Mouse (Mus musculus) lung, embryonic 15.5 days (tissue): Measurements from ENCODE around the gene Cdc73. TPM values are rescaled to one million over a fixed set of nuclear protein-coding genes. Genes with fewer than 3 reads are reported as not detected.
A peak's percentile ranks its signal among the peaks of the same experiment; 100 is the strongest.

Experiments
- ATAC-seq: fragments of 200-750 bp; cut with Nextera tagmentation; 2 replicates; pipeline ENCODE4 v1.8.0; 2017; ENCODE audit warnings: moderate number of reproducible peaks, borderline replicate concordance; ENCODE audit not compliant: low FRiP score, low TSS enrichment; ENCODE audit errors: extremely low read depth
- H3K27ac ChIP-seq: fragments of 300-500 bp; sonication (generic); 2 replicates; pipeline ENCODE4 v1.5.1; 2015; ENCODE audit warnings: moderate library complexity, mild to moderate bottlenecking, inconsistent platforms
- H3K27me3 ChIP-seq: fragments of 300-500 bp; sonication (generic); 2 replicates; pipeline ENCODE4 v1.6.1; 2015; ENCODE audit warnings: inconsistent platforms
- H3K36me3 ChIP-seq: fragments of 300-500 bp; sonication (generic); 2 replicates; pipeline ENCODE4 v1.6.1; 2015; ENCODE audit warnings: inconsistent platforms
- H3K4me1 ChIP-seq: fragments of 300-500 bp; sonication (generic); 2 replicates; pipeline ENCODE4 v1.6.1; 2015; ENCODE audit warnings: inconsistent platforms
- H3K4me2 ChIP-seq: fragments of 300-500 bp; sonication (generic); 2 replicates; pipeline ENCODE4 v1.6.1; 2015; ENCODE audit warnings: inconsistent platforms, mild to moderate bottlenecking, moderate library complexity
- H3K4me3 ChIP-seq: fragments of 300-500 bp; sonication (generic); 2 replicates; pipeline ENCODE4 v1.5.1; 2015; ENCODE audit warnings: mild to moderate bottlenecking, inconsistent platforms
- H3K9ac ChIP-seq: fragments of 300-500 bp; sonication (generic); 2 replicates; pipeline ENCODE4 v1.6.1; 2015; ENCODE audit warnings: inconsistent platforms
- H3K9me3 ChIP-seq: fragments of 300-500 bp; sonication (generic); 2 replicates; pipeline ENCODE4 v1.6.1; 2016; ENCODE audit warnings: inconsistent platforms
- WGBS: fragments of 180-500 bp; shearing (Covaris S2); methylation state at CpG from one replicate; pipeline ENCODE4 v1.1.7; 2015; 5-methylcytosine and 5-hydroxymethylcytosine counted together
- polyA plus RNA-seq: library from polyadenylated mRNA; unstranded; fragments of >200 nt; fragmentation: Nextera tagmentation; extraction: Ambion mirVana; gene quantifications from 2 replicates; pipeline ENCODE4 v1.2.1, GENCODE M21; 2015

Gene Cdc73
- polyA plus RNA-seq, 1 experiment from 2014 or later: 32.3 TPM

DNA sequence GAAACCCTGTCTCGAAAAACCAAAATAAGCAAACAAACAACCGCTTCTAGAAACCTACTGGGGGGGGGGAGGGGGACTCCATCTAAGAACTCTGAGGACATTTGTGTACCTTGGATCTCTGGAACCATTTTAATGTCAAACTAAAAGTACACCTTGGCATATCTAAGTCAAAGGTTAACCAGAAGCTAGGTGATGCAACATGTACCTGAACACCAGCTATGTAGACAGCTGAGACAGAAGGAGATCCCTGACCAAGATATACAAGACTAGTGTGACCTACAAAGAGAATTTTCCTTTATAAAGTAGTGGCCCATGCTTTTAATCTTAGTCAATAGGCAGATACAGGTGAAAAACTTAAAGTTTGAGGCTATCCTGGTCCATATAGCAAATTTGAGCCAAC lies 39.5 kb downstream of the Cdc73 start:
- no peaks in the 10 kb centered on the region for H3K4me1 ChIP-seq
- no peak overlapping the region for H3K9ac ChIP-seq
- H3K36me3 ChIP-seq: peaks cover 20% of the 10 kb centered on the region
- no peak for ATAC-seq
- H3K9me3 ChIP-seq: no peaks in the 10 kb centered on the region
- no peak overlapping the region for H3K4me3 ChIP-seq
- H3K4me2 ChIP-seq: no peak overlapping the region
- 88% methylated on average over 2 of the region's 2 CpGs for whole genome bisulfite sequencing
- H3K27ac ChIP-seq: no peak overlapping the region
- H3K27me3 ChIP-seq: no peaks in the 10 kb centered on the region

DNA sequence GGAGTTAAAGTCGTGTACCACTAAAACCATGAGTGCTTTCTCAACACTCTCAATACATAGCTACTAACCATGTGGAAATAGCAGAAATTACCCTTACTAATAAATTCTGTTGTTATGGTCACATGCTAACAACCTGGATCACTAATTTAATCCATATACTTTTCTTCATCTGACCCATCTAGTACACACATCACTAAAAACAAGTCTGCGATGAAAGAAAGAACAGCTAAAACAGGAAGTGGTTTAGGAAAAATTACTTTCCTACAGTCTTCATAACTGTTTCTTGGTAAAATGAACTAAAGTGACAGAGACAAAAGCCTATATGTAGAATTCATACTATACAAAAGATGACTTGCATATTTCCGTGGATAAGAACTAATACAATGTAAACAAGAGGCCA lies 49.0 kb downstream of the Cdc73 start:
- ATAC-seq: no peak
- no peak overlapping the region for H3K9ac ChIP-seq
- 80% methylated on average over 3 of the region's 3 CpGs for WGBS
- no peak overlapping the region for H3K4me3 ChIP-seq
- H3K36me3 ChIP-seq: 0 out of 2 replicates have a peak, but pooled peaks cover 3% of the 10 kb centered on the region
- no peak overlapping the region for H3K4me2 ChIP-seq
- H3K27ac ChIP-seq: no peak overlapping the region
- no peaks in the 10 kb centered on the region for H3K9me3 ChIP-seq
- no peaks in the 10 kb centered on the region for H3K4me1 ChIP-seq
- H3K27me3 ChIP-seq: no peaks in the 10 kb centered on the region

DNA sequence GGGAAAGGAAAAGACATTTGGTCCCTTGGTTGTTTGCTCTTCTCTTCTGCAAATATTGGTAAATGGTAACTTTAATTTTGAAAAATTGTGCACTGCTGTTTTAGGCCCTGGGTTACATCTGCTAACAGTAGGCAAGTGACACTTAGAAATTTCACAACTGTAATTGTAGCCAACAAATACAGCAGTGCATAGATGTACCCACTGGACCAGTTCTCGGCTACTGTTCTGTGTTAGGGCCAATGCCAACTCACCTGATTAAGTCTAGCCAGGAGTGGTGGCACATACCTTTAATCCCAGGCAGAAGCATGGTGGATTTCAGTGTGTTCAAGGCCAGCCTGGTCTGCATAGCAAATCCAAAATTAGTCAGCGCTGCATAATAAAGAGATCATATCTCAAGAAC lies 52.4 kb downstream of the Cdc73 start:
- WGBS: 90% methylated on average over 2 of the region's 2 CpGs
- Histone ChIP-seq H3K27ac (no peak overlapping the region), H3K9ac (no peak overlapping the region), H3K27me3 (no peaks in the 10 kb centered on the region), H3K36me3 (0 out of 2 replicates have a peak, but pooled peaks cover 3% of the 10 kb centered on the region), H3K4me3 (no peak overlapping the region), H3K4me1 (no peaks in the 10 kb centered on the region), H3K9me3 (no peaks in the 10 kb centered on the region), H3K4me2 (no peak overlapping the region)
- ATAC-seq: no peak

DNA sequence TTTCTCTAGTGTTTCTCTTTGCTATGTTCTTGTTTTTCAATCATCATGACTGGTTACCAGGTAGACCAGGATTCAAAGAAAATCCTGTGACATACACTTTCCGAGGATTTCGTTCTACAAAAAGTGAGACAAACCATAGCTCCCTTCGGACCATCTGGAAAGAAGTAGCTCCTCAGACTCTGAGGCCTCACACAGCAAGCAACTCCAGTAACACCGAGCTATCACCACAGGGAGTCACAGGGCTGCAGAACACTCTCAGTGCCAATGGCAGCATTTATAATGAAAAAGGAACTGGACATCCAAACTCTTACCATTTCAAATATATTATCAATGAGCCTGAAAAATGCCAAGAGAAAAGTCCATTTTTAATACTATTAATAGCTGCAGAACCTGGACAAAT lies 56.5 kb downstream of the Cdc73 start:
- ATAC-seq: no peak

DNA sequence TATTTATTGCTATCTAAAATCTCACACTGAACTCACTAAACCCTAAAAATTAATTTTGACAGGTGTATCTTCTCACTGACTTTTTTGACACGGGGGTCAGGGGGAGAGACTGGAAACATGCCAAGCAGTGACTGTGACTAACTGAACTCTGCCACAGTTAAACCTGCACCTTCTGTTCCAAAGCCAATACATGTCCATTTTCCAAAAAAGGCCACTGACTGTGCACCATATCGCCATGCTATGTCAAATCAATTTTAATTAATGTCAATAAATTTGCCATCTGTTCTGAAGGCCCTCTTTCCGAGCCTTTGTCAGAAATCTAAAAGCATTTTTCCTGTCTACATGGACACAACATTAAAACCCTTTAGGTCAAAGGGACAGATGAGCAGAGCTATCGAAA lies 57.3 kb downstream of the Cdc73 start:
- Histone ChIP-seq H3K27me3 (no peaks in the 10 kb centered on the region), H3K4me3 (no peak overlapping the region), H3K36me3 (no peaks in the 10 kb centered on the region), H3K27ac (no peak overlapping the region), H3K9ac (no peak overlapping the region), H3K4me1 (0 out of 2 replicates have a peak, but pooled peaks cover 3% of the 10 kb centered on the region), H3K9me3 (no peaks in the 10 kb centered on the region), H3K4me2 (no peak overlapping the region)
- WGBS: 71% methylated on average over 4 of the region's 4 CpGs
- ATAC-seq: no peak

More for the DNA sequence above, 56.5 kb downstream of the Cdc73 start:
- H3K9me3 ChIP-seq: no peaks in the 10 kb centered on the region
- no peak overlapping the region for H3K4me3 ChIP-seq
- no peaks in the 10 kb centered on the region for H3K4me1 ChIP-seq
- no peaks in the 10 kb centered on the region for H3K27me3 ChIP-seq
- 93% methylated on average over 4 of the region's 4 CpGs for WGBS
- H3K4me2 ChIP-seq: no peak overlapping the region
- H3K9ac ChIP-seq: no peak overlapping the region
- H3K36me3 ChIP-seq: no peaks in the 10 kb centered on the region
- H3K27ac ChIP-seq: no peak overlapping the region

DNA sequence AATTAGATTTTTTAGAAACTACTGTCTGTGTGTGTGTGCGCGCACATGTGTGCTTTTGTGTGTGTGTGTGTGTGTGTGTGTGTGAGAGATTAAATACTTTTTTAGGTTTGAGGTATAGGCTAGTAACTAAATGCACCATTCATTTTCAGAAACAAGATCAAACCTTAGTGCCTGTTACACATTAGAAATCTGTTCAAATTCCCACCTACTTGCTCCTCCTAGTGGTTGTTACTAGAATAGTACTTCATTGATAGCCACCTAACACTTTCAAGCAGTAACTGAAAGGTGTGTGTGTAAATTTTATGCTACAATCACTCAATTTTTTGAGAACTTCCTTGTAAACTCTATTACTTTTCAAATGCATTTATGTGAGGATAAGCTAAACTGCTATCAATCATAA lies 58.5 kb downstream of the Cdc73 start:
- WGBS: 98% methylated on average over 2 of the region's 2 CpGs
- Histone ChIP-seq H3K27ac (no peak overlapping the region), H3K4me2 (no peak overlapping the region), H3K9ac (no peak overlapping the region), H3K27me3 (no peaks in the 10 kb centered on the region), H3K9me3 (no peaks in the 10 kb centered on the region), H3K4me3 (no peak overlapping the region), H3K4me1 (0 out of 2 replicates have a peak, but pooled peaks cover 3% of the 10 kb centered on the region), H3K36me3 (no peaks in the 10 kb centered on the region)
- no peak for ATAC-seq

DNA sequence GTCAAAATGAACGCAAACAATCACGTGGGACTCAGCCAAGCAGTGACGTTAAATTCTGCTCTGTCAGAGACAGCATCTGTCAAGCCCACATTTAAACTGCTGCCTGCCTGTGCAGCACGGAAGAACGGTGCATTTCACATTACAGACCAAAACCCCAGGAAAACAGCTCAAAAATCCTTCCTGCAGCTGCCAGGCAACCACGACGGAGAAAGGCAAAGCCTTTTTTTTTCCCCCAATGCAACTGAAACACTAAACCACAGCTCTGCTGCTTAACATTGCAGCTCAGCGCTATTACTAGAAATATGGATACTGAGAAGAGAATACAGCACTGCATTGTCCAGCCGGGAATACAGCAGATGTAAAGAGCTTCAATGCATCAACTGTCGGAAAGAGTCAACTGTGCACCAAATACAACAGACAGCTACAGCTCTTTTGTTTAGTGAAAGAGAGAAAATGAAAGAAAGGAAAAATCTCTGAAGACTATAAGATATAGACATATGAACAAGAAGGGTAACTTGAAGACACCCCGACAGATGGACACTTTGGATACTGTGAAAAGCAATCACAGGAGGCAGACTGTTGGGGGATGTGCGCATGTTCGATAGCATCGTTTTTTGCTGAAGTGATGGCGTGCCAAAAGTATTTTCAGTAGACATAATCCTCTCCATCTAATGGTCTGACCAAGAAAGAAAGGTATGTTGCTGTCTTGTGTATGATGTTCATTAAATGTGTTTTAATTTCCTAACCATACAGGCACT lies 61.9 kb downstream of the Cdc73 start, which contains the start of gene B3galt2:
B3galt2 (plus strand) TSS at position 15 of the 758 bp plus-strand sequence.
- no peak within 1 kb of the TSS for H3K9ac ChIP-seq

DNA sequence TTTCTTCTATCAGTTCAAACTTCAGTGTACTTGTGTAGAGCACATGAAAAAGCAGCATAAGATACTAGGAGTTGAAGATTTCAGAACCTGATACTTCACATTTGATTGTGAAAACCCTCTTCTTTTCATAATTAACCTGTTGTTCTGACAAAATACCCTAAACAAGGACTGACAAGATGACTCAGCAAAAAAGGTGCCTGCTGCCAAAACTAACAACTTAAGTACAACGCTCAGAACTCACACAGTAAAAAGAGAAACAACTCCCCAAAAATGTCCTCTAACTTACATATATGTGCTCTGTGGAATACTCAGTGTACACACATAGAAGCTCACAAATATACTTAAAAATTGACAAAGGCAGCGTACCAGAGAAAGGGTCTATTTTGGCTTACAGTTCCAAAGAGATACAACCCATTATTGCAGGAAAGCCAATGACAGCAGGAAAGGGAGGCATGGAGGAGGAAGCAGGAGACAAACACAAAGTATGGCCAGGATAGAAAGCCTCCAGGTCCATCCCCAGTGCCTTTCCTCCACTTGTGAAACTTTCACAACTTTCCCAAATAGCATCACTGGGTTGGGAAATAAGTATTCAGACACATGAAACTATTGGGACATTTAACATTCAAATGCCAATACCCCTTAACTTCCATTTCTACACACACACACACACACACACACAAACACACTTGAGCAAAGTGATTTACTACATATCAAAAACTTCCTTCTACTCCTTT lies 69.7 kb downstream of the Cdc73 start:
- Histone ChIP-seq H3K9me3 (no peaks in the 10 kb centered on the region), H3K27me3 (no peaks in the 10 kb centered on the region), H3K36me3 (no peaks in the 10 kb centered on the region), H3K4me2 (no peak overlapping the region), H3K27ac (no peak overlapping the region), H3K4me3 (no peak overlapping the region), H3K9ac (no peak overlapping the region), H3K4me1 (no peaks in the 10 kb centered on the region)
- no peak for ATAC-seq
- WGBS: 92% methylated on average over 2 of the region's 2 CpGs

More for the DNA sequence above, 61.9 kb downstream of the Cdc73 start, which contains the start of gene B3galt2:
- Histone ChIP-seq H3K4me1 (0 out of 2 replicates have a peak, but pooled peaks cover 3% of the 10 kb centered on the region), H3K4me2 (peak within 1 kb of the TSS; percentile 47), H3K9me3 (no peaks in the 10 kb centered on the region), H3K4me3 (no peak within 1 kb of the TSS), H3K36me3 (no peaks in the 10 kb centered on the region), H3K27me3 (no peaks in the 10 kb centered on the region), H3K27ac (no peak within 1 kb of the TSS)
- WGBS: 53% methylated on average over 15 of the region's 15 CpGs
- no peak for ATAC-seq

DNA sequence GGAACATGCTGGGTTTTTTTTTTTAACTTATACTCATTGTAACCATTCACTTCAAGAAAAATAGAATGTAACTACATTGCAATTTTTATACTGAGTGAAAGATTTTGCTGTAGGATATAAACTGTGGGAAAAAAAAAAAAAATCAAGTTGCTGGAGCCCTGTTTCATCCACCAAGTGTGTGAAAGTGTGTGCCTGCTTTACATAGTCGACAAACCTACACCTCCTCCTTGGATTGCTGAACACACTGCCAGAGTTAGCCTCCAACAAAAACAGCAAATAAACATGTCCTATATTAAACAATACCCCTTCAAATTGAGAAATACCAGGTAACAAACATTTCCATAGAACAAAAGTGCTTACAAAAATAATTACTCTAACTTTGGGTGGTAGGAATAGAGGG lies 70.3 kb downstream of the Cdc73 start:
- Histone ChIP-seq H3K4me2 (no peak overlapping the region), H3K27ac (no peak overlapping the region), H3K9me3 (no peaks in the 10 kb centered on the region), H3K36me3 (no peaks in the 10 kb centered on the region), H3K4me1 (no peaks in the 10 kb centered on the region), H3K4me3 (no peak overlapping the region), H3K9ac (no peak overlapping the region), H3K27me3 (no peaks in the 10 kb centered on the region)
- WGBS: 65% methylated on average over 1 of the region's 1 CpGs
- no peak for ATAC-seq

DNA sequence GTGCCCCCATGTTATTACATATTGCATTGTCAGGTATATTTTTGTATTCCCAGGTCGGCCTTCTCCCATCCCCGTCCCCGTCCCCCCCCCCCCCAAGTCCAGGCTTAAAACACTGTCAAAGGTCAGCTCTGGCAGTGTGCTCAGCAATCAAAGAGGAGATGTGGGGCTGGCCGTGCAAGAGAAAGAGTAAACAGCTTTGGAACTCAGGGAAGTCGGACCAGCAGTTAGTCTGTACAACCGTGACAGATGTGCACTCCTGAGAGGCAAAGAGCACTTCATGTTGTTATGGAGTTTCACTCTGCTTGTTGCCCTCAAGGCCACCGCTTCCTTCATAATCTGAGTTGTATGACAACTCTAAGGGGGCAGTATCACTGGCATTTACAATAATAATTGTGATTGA lies 71.4 kb downstream of the Cdc73 start:
- no peak for ATAC-seq
- 31% methylated on average over 7 of the region's 7 CpGs for WGBS
- no peak overlapping the region for H3K27ac ChIP-seq
- no peaks in the 10 kb centered on the region for H3K9me3 ChIP-seq
- no peak overlapping the region for H3K4me3 ChIP-seq
- no peak overlapping the region for H3K4me2 ChIP-seq
- H3K27me3 ChIP-seq: no peaks in the 10 kb centered on the region
- no peaks in the 10 kb centered on the region for H3K4me1 ChIP-seq
- peaks cover 5% of the 10 kb centered on the region for H3K36me3 ChIP-seq
- no peak overlapping the region for H3K9ac ChIP-seq

DNA sequence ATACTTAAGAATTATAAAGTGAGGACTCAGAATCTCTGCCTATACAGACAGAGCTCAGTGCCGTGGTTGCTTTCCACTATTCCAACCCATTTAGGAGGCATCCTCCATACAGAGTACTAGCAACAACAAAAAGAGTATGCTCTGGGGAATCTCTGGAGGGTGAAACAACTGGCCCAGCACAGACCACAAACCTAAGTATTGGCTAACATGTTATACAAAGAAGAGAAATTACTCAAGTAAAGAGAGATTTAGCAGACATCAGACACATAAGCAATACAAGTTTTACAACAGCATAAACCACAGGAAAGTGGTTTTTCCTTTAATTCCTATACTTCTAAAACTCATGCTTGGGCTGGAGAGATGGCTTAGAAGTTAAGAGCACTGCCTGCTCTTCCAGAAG lies 80.1 kb downstream of the Cdc73 start:
- no peaks in the 10 kb centered on the region for H3K4me1 ChIP-seq
- H3K4me2 ChIP-seq: no peak overlapping the region
- no peak for ATAC-seq
- no peak overlapping the region for H3K27ac ChIP-seq
- H3K9me3 ChIP-seq: no peaks in the 10 kb centered on the region
- no peaks in the 10 kb centered on the region for H3K27me3 ChIP-seq
- H3K4me3 ChIP-seq: no peak overlapping the region
- 90% methylated on average over 1 of the region's 1 CpGs for WGBS
- no peak overlapping the region for H3K9ac ChIP-seq
- peaks cover 9% of the 10 kb centered on the region for H3K36me3 ChIP-seq

DNA sequence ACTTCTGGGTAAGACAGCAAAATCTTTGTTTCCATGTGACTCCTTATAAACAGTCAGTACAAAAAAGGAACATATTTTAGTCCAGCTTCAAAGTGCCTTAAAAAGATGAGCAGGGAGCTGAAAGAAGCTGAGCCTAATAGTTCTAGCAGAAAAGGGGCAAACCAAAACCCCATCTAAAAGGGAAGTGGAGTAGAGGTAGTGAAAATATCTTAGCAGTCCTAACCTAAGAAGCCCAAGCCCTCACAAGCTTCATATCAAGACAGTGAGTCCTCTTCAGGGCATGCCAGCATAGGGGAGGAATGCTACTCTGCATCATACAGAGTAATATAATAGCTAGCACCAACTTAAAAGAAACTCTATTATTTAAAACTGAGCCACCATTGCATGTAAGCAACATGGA lies 80.8 kb downstream of the Cdc73 start:
- Histone ChIP-seq H3K36me3 (peaks cover 12% of the 10 kb centered on the region), H3K4me3 (no peak overlapping the region), H3K27ac (no peak overlapping the region), H3K4me2 (no peak overlapping the region), H3K9me3 (no peaks in the 10 kb centered on the region), H3K4me1 (no peaks in the 10 kb centered on the region), H3K27me3 (no peaks in the 10 kb centered on the region), H3K9ac (no peak overlapping the region)
- no peak for ATAC-seq
